Mouse (Mus musculus): ENCODE results near the gene Snx29. TPM values are rescaled to one million over a fixed set of nuclear protein-coding genes. Genes with fewer than 3 reads are reported as not detected.

Gene Snx29
- polyA plus RNA-seq, 1 experiment from 2014 or later: 4.0 TPM

DNA sequence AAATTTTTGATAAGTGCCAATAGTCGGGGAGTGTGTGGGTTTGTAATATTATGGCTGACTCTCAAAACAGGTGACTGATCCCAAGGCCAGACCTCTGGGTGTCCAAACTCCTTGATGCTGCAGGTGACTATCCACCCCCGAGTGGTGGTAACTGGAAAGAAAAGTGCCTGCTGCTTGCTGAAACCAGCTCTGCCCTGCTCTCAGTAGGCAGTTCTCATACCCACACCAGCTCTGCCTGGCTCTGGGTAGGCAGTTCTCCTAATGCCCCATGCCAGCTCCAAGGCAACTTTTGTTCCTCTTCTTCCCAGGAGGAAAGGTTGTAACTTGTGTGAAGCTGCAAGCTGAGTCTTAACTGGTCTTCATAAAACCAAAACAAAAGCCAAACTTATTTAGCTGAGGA, 321.7 kb downstream of the Snx29 start:
- Histone ChIP-seq H3K27me3 (no peaks in the 10 kb centered on the region), H3K4me2 (no peak overlapping the region), H3K4me3 (replicated peaks) (no peak overlapping the region), H3K9ac (no peak overlapping the region), H3K27ac (replicated peaks) (no peak overlapping the region), H3K4me1 (replicated peaks) (no peaks in the 10 kb centered on the region; the same call in 1 of the 2 replicates), H3K9me3 (replicated peaks) (no peaks in the 10 kb centered on the region), H3K36me3 (replicated peaks) (no peaks in the 10 kb centered on the region)
- no peak for ATAC-seq (ENCODE audit: insufficient read depth)
- 73% methylated on average over 2 of the region's 2 CpGs for whole genome bisulfite sequencing (ENCODE audit: insufficient replicate concordance)

DNA sequence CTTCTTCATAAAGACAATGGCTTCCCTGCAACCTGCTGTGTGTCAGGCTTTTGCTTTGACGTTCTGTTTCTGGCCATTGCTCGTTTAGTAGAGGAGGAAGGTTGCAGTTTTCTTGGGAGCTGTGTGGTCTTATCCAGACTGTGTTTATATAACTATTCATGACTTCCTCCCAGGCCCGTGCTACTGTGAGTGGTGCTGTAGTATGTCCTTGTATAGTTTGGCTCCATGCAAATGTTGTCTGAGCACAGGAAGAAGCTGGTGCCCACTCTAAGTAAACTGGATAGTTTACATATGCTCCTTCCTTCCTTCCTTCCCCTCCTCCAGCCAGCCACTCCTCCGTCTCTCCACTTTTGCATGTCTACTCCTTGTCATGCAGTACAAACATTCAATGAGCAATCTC, 323.0 kb downstream of the Snx29 start:
- Histone ChIP-seq H3K4me2 (no peak overlapping the region), H3K27ac (replicated peaks) (no peak overlapping the region), H3K27me3 (no peaks in the 10 kb centered on the region), H3K4me1 (replicated peaks) (no peaks in the 10 kb centered on the region; the same call in 1 of the 2 replicates), H3K4me3 (replicated peaks) (no peak overlapping the region), H3K9ac (no peak overlapping the region), H3K9me3 (replicated peaks) (no peaks in the 10 kb centered on the region), H3K36me3 (replicated peaks) (no peaks in the 10 kb centered on the region)
- 16% methylated on average over 4 of the region's 4 CpGs for WGBS (ENCODE audit: insufficient replicate concordance)
- ATAC-seq (ENCODE audit: insufficient read depth): no peak

DNA sequence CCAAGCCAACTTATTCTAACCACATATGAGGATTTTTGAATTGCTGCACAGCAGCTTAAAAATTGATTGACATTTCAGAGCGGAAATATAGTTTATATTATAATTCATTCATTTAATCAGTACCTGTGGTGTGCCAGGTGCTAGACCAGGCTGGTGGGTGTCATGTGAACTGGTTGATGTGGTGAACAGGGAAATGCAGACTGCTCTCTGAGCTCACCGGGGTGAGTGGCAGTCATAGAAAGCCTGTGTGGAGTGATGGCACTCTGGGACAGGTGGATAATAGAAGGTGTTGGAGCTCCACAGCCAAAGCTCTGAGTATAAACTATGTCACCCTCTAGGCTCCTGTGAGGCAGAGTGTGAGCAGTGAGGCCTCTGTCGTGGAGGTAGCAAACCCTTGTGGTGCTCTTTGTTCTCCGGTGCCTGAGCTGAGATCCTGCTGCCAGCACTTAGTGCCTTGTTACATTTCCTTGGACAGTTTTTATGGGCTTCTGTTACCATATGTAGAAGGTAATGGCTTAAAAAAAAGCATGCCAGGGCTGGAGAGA, 324.1 kb downstream of the Snx29 start:
- H3K27me3 ChIP-seq: no peaks in the 10 kb centered on the region
- H3K4me3 ChIP-seq (replicated peaks): no peak overlapping the region
- no peak overlapping the region for H3K27ac ChIP-seq (replicated peaks)
- WGBS (ENCODE audit: insufficient replicate concordance): 76% methylated on average over 4 of the region's 4 CpGs
- no peaks in the 10 kb centered on the region for H3K36me3 ChIP-seq (replicated peaks)
- ATAC-seq (ENCODE audit: insufficient read depth): no peak
- H3K4me1 ChIP-seq (replicated peaks): no peaks in the 10 kb centered on the region; the same call in 1 of the 2 replicates
- no peak overlapping the region for H3K4me2 ChIP-seq
- no peaks in the 10 kb centered on the region for H3K9me3 ChIP-seq (replicated peaks)
- H3K9ac ChIP-seq: no peak overlapping the region

DNA sequence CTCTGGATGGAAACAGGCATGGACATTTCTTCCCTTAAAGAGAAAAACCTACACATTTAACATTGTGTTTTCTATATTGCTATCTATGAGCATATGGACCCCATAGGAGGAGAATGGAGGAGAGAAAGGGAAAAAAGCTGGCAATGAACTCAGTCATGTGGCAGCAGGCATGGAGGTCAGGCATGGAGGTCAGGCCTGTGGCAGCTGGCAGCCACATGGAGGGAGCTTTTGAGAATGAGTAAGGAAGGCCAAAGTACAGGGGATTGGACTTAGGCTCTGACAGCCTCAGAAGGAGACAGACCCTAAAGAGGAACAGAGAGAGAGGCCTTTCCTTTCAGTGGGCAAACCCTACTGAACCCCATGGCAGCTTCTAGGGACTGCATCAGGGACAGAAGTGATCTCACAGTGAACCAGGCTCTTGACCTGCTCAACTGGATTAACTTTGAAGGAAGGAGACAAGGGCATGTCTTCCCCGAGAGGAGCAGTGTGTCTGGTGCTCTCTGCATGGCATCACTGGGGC, 325.5 kb downstream of the Snx29 start:
- no peak overlapping the region for H3K4me2 ChIP-seq
- ATAC-seq (ENCODE audit: insufficient read depth): no peak
- WGBS (ENCODE audit: insufficient replicate concordance): 47% methylated on average over 1 of the region's 1 CpGs

DNA sequence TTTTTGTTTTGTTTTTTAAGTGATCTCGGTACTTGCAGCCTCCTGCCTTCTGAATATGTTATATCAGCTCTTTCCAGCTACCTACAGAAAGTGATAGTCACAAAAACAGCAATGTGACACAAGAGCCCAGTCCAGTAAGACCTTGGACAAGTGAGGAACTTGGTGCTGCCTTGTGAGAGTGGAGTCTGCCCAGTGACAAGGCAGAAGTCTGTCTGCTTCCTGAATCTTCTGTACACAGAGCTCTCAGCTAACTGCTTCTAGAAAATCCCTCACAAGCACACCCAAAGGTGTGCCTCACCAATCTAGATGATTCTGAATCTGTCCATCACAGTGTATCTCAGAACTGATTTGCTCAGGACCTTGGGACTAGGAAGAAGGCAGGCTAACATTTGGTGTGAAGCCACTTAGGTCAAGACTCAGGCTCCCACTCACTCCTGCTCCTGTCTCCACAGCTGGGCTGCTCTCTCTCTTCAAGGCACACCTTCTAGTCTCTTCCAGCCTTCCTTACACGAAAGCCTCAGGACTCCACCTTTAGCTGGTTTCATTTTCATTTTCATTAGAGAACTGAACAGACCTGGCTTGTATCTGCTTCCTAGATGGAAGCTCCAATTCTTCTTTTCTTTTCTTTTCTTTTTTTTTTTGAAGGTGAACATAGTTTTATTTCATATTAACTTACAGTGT, 330.1 kb downstream of the Snx29 start:
- Histone ChIP-seq H3K9ac (no peak overlapping the region), H3K4me3 (replicated peaks) (no peak overlapping the region), H3K27ac (replicated peaks) (no peak overlapping the region), H3K4me1 (replicated peaks) (no peaks in the 10 kb centered on the region), H3K36me3 (replicated peaks) (no peaks in the 10 kb centered on the region), H3K9me3 (replicated peaks) (no peaks in the 10 kb centered on the region), H3K27me3 (no peaks in the 10 kb centered on the region), H3K4me2 (no peak overlapping the region)
- WGBS (ENCODE audit: insufficient replicate concordance): 30% methylated on average over 2 of the region's 2 CpGs
- ATAC-seq (ENCODE audit: insufficient read depth): no peak

More for the DNA sequence above, 325.5 kb downstream of the Snx29 start:
- Histone ChIP-seq H3K4me1 (replicated peaks) (no peaks in the 10 kb centered on the region), H3K9me3 (replicated peaks) (no peaks in the 10 kb centered on the region), H3K4me3 (replicated peaks) (no peak overlapping the region), H3K27ac (replicated peaks) (no peak overlapping the region), H3K9ac (no peak overlapping the region), H3K36me3 (replicated peaks) (no peaks in the 10 kb centered on the region), H3K27me3 (no peaks in the 10 kb centered on the region)

DNA sequence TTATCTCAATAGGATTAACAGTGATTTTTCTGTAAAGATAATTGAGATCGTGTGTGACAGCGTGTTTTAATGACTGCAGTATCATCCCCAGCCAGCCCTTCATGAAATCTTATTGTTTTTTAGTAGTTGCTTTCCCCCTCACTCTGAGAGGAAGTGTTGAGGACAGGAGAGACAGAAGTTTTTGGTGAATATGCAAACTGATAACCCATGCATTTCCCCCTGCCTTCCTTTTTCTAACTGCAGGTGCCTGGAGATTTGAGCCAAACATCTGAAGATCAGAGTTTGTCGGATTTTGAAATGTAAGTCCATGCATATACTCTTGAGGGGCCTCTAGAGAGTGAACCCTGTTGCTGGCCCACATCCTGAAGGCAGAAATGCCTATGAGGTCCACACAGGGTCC, 333.2 kb downstream of the Snx29 start:
- WGBS (ENCODE audit: insufficient replicate concordance): 37% methylated on average over 3 of the region's 3 CpGs
- H3K4me1 ChIP-seq (replicated peaks): no peaks in the 10 kb centered on the region
- ATAC-seq (ENCODE audit: insufficient read depth): no peak

DNA sequence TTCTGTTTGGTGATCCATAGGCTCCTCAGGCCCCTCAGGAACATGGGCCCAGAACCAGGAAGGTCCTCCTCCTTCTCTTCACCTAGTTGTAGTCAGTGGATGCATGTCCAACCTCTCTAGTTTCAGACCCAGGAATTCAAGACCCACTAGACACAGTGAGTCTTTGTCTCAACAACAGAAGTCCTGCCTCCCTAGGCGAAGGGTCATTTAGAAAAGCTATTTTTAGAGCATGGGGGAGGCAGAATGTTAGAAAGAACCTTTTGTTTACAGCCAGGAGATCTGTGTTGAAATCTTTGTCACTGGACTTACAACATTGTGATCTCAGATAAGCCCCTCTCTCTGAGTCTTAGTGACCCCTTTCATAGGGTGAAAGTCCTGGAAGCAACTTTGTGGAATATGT, 334.4 kb downstream of the Snx29 start:
- H3K27ac ChIP-seq (replicated peaks): no peak overlapping the region
- H3K27me3 ChIP-seq: no peaks in the 10 kb centered on the region
- ATAC-seq (ENCODE audit: insufficient read depth): no peak
- H3K36me3 ChIP-seq (replicated peaks): no peaks in the 10 kb centered on the region
- no peak overlapping the region for H3K9ac ChIP-seq
- no peak overlapping the region for H3K4me3 ChIP-seq (replicated peaks)
- H3K4me1 ChIP-seq (replicated peaks): no peaks in the 10 kb centered on the region
- H3K9me3 ChIP-seq (replicated peaks): no peaks in the 10 kb centered on the region
- no peak overlapping the region for H3K4me2 ChIP-seq
- WGBS (ENCODE audit: insufficient replicate concordance): 40% methylated on average over 1 of the region's 1 CpGs

More for the DNA sequence above, 333.2 kb downstream of the Snx29 start:
- no peaks in the 10 kb centered on the region for H3K9me3 ChIP-seq (replicated peaks)
- no peak overlapping the region for H3K9ac ChIP-seq
- H3K36me3 ChIP-seq (replicated peaks): no peaks in the 10 kb centered on the region
- H3K27ac ChIP-seq (replicated peaks): no peak overlapping the region
- no peak overlapping the region for H3K4me3 ChIP-seq (replicated peaks)
- H3K4me2 ChIP-seq: no peak overlapping the region
- no peaks in the 10 kb centered on the region for H3K27me3 ChIP-seq

DNA sequence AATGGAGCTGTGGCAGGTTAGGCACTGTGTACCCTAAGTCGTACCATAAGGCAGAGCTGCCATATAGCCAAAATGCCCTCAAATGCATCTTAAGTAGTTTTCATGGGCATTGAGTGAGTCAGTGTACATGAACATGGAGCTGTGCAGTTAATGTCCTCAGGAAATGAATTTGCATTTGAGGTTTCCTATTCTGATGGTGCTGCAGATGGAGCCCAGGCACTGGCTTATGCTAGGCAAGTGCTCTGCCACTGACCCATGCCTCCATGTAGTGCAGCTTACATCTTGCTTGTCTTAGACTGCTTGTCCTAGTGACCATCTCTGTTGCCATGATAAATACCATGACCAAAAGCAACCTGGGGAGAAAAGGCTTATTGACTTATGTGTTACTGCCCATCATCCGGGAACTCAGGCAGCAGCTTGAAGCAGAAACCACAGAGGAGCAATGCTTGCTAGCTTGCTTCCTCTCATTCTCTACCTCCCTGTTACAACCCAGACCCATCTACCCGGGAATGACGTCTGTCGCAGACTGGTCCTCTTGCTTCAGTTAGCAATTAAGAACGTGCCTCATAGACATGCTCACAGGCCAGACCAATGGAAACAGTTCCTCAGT, 336.5 kb downstream of the Snx29 start:
- Histone ChIP-seq H3K27me3 (no peaks in the 10 kb centered on the region), H3K9ac (no peak overlapping the region), H3K4me1 (replicated peaks) (no peaks in the 10 kb centered on the region), H3K36me3 (replicated peaks) (no peaks in the 10 kb centered on the region), H3K27ac (replicated peaks) (no peak overlapping the region), H3K4me2 (no peak overlapping the region), H3K9me3 (replicated peaks) (no peaks in the 10 kb centered on the region), H3K4me3 (replicated peaks) (no peak overlapping the region)
- no peak for ATAC-seq (ENCODE audit: insufficient read depth)
- WGBS (ENCODE audit: insufficient replicate concordance): 24% methylated on average over 6 of the region's 6 CpGs

DNA sequence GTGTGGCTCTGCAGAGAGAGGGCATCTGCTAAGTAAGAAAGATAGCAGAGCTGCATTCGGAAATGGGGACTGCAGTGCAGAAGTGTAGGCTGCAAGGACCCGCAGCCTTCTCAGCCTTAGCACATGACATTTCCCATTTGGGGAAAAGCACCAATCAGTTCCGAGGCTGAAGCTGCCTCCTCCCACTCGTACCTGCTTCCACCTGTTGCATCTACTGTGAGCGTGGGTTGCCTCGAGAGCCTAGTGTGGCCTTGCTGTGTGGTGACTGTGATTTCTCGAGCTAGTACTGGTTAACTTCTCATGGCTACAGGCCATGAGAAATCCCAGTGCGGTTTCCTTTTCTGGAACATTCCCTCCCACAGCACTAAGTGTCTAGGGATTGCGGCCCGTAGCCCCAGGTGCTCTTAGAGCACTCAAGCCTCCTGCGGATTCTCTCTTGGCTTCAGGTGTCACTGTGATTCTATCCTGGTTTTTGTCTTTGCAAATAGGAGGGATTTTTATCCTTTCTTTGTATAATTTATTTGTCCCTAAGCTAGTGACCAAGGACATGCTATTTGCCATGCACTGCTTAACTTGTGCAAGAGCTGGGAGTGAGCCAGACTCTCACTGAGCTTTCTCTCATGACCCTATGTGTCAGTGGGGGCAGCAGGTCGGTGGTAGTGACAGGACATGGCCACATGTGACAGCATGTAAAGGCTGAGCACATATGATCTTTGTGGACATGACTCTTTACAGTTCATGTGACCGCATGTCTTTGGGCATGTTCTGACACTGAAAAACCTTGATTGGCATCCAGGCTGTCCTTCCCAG, 342.4 kb downstream of the Snx29 start:
- H3K4me3 ChIP-seq (replicated peaks): no peak overlapping the region
- no peak overlapping the region for H3K9ac ChIP-seq
- no peaks in the 10 kb centered on the region for H3K4me1 ChIP-seq (replicated peaks)
- no peaks in the 10 kb centered on the region for H3K27me3 ChIP-seq
- WGBS (ENCODE audit: insufficient replicate concordance): 66% methylated on average over 13 of the region's 13 CpGs
- no peak overlapping the region for H3K27ac ChIP-seq (replicated peaks)
- H3K4me2 ChIP-seq: no peak overlapping the region
- ATAC-seq (ENCODE audit: insufficient read depth): no peak
- H3K9me3 ChIP-seq (replicated peaks): no peaks in the 10 kb centered on the region
- H3K36me3 ChIP-seq (replicated peaks): no peaks in the 10 kb centered on the region

DNA sequence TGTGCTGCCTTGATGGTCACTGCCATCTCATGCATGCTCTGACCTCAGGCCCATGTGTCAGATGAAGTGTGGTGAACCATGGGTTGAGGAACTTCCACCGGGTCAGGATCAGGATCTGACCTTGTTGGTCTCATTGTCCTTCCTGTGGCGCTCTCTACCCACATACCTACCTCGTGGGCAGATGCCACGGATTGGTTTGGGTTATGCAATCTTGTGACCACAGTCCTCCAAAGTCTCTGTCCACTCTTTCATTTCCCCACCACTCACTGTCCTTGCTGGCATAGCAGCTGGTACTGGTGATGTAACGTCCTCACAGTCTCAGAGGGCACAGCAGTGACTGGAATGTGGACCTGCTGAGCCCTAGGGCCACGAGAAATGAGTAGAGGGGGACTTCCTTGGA, 343.2 kb downstream of the Snx29 start:
- H3K27ac ChIP-seq (replicated peaks): no peak overlapping the region
- 42% methylated on average over 6 of the region's 6 CpGs for WGBS (ENCODE audit: insufficient replicate concordance)
- no peak overlapping the region for H3K4me2 ChIP-seq
- H3K36me3 ChIP-seq (replicated peaks): no peaks in the 10 kb centered on the region
- H3K4me3 ChIP-seq (replicated peaks): no peak overlapping the region
- no peaks in the 10 kb centered on the region for H3K9me3 ChIP-seq (replicated peaks)
- H3K4me1 ChIP-seq (replicated peaks): no peaks in the 10 kb centered on the region
- H3K9ac ChIP-seq: no peak overlapping the region
- H3K27me3 ChIP-seq: no peaks in the 10 kb centered on the region
- no peak for ATAC-seq (ENCODE audit: insufficient read depth)

DNA sequence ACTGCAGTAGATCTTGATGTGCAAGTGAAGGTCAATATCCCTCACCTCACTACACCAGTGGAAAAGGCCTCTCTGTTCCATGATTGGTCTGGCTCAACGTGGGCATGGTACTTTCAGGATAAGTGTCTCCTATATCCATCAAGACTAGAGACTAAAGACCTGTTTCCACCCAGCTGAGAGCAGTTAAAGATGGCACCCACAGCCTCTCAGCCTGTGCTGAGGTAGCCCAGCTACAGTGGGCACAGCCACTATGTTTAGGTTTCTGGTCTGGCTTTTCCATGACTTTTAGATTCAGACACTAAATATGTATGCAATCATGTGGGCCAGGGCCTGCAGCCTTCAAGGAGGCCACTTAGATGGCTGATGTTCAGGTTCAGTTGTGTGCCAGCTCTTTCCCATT, 345.7 kb downstream of the Snx29 start:
- Histone ChIP-seq H3K9ac (no peak overlapping the region), H3K9me3 (replicated peaks) (no peaks in the 10 kb centered on the region), H3K36me3 (replicated peaks) (no peaks in the 10 kb centered on the region), H3K4me1 (replicated peaks) (no peaks in the 10 kb centered on the region), H3K27me3 (no peaks in the 10 kb centered on the region), H3K4me3 (replicated peaks) (no peak overlapping the region), H3K4me2 (no peak overlapping the region), H3K27ac (replicated peaks) (no peak overlapping the region)
- ATAC-seq (ENCODE audit: insufficient read depth): no peak
- 58% methylated on average over 1 of the region's 1 CpGs for WGBS (ENCODE audit: insufficient replicate concordance)

Data from liver, embryonic 15.5 days (tissue).